Mouse (Mus musculus) lung, postnatal 36 days (tissue): ENCODE measurements around the gene Nudt3.
"Not testable (repeated sequence)": the region's sequence is repeated elsewhere in the genome, so short reads cannot be mapped to it uniquely, and the experiment has no call there.

Source experiments
- DNase-seq: peaks from one replicate; pipeline ENCODE4 v3.0.0; 2022; ENCODE audit warnings: mixed read lengths

Nudt3 gene

DNA sequence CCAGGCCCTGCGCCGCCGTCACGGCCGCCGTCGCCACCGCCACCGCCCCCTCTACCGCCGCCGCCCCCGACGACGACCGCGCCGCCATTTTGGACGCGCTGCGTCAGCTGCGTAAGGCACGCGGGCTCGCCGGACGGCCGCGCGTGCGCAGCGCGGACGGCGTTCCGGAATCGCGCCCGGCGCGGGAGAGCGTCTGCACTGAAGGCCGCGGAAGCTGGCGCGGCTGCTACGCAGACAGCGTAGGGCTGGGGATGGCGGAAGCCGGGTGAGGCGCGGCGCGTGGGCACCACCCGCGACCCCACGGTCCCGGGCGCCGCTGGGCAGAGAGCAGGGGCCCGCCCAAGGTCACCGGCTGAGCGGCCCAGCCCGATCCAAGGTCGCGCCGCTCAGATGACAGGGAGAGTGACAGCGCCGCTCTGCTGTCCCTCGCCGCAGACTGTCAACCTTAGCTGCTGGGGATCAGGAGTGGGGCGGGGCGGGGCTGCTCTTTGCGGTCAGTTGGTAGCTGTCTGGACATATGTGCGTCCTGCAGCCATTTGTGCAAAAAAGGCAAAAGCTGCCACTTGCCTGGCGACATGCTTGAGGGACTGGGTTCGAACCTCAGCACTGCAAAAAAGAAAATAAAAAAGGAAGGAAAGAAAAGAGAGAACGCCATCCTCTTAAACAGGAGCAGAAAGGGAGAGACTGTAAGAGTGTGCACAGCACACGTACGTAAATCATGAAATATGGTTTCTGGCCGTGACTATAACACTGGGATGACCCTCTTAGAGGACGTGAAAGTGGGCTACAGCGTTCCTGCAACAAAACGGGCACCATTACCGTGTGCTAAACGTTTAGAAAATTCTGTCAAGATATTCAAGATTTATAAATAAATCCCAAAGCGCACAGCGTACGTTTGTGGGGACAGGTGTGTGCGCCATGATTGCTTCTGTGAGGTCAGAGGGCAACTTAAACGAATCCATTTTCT is at the start of gene Nudt3:
TSS of gene Nudt3 (minus strand) at position 136 of the 967 bp plus-strand sequence.
- DNase-seq: peak; percentile 89

- DNase-seq: no peak
Measured at GRCm38 (mm10) chr17:27671720-27672119, 48.4 kb upstream of the Nudt3 start.

DNA sequence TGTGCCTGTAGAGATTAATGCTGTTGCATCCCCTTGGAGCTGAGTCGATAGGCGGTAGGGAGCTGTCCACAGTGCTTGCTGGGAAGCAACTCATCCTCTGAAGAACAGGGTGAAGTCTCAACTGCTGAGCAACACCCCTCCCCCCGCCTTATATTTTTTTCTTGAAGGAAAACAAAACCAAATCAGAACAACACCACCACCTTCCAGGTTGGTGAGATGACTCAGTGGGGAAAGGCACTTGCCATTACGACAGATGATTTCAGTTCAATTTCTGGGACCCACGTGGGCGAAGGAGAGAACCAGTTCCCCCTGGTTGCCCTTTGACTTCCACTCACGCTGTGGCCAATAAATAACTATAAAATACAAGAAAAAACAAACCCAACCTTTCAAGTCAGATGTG is 35.5 kb upstream of the Nudt3 start:
- no peak for DNase-seq

DNA sequence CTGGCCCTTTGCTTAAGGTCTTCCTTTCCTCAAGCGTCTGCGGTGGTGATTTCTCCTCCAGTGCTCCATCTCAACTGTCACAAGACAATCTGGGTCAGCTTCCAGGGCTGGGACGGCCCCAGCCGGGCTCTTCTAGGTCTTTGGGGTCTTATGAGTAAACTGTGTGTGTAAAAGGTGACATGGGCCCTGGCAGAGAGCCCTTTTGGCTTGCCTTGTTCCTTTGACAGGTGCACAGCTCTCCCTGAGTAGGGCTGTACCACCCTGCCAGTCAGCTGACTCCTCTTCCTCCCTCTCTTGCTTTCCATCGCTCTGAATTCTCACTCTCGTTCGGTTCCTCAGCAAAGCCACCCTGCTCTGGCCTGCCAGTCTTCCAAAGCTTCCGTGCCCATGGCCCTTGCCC is 33.8 kb upstream of the Nudt3 start:
- no peak for DNase-seq

GRCm38 (mm10) chr17:27656414-27656813 is 33.1 kb upstream of the Nudt3 start:
- DNase-seq: no peak

DNA sequence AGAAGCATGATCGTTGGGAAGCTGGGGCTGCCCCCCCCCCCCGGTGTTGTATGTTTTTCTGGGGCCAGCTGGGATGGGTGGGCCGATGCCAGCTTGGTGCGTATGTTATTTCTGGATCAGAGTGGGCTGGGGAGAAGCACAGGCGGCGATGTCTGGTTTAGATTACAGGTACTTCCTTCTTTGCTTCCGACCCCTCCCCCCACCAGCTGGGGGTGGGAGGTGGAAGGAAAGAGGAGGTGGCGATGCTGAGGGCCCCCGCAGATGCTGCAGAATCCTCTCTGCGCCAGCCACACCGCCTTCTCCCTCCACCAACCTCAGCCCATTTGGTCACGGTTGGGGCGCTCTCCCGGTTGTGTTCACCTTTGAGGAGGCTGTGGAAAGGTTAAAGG is 32.7 kb upstream of the Nudt3 start:
- DNase-seq: no peak

DNA sequence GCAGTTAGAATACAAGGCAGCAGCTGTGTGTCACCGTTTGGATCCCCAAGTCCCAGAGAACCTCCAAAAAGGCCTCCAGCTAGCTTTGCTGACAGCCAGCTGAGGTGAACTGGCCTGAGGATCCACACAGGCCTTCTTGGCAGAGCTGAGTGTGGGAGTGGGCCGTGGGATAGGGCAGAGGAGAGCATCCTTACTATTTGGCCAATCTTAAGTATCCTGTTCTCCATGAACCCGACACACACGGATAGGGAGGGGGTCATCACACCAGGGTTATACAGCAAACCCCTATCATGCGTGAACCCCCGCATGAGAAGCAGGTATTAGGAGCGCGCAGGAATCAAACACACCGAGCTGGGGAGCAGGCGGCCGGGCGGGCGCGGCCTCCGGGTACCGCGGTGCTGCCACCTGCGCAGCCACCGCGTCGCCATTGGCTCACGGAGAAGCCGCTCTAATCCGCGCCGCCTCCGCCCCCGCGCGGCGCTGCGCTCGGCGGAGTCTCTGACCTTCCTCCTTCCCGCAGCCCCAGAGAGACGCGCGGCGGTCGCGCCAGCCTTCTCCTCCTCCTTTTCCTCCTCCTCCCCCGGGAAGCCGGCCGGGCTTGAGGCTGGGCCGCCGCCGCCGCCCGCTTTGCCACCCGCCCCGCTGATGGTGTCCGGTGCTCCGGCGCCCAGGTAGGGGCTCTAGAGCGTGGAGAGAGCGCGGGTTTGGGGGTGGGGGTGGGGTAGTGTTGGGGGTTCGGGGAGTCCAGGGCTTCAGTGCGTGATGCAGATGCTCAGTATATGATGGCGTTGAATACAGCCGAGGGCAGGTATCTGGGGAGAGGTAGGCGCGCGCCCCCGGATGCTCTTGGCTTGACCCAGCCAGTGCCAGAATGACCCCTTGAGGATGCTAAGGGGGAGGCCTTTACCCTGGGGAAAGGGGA is 32.1 kb upstream of the Nudt3 start, which contains the start of gene Pacsin1:
TSS of gene Pacsin1 (plus strand) at position 421 of the 922 bp plus-strand sequence.
- DNase-seq: peak; percentile 23

DNA sequence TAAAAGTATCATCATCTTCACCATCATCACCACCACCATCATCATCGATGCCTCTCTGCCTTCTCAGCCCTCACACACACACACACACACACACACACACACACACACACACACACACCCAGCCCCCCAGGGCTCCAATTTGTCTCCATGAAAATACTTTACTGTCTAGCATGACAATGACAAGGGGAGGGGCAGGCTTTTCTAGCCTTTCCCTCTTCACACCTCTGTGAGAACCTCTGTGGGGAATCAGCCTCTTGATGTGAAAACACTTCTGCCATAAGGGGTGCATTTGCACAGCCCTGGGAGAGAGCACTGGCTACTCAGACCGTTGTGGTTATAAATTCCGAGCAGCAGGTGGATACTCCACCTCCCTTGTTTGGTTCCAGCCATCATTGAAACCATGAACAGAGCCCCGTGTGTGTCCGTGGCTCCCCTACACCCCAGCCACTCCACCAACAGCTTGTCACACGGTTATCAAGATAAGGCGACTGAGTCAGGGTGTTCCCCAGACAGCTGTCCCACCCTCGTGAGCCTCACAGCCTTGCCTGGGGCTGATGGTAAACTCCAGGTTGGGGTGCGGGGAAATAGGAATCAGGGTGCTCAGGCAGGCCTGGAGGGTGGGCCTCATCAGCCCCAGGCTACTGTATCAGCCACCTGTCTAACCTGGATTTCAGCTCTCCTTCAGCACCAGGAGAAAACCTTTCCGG is 30.1 kb upstream of the Nudt3 start:
- no peak for DNase-seq

DNA sequence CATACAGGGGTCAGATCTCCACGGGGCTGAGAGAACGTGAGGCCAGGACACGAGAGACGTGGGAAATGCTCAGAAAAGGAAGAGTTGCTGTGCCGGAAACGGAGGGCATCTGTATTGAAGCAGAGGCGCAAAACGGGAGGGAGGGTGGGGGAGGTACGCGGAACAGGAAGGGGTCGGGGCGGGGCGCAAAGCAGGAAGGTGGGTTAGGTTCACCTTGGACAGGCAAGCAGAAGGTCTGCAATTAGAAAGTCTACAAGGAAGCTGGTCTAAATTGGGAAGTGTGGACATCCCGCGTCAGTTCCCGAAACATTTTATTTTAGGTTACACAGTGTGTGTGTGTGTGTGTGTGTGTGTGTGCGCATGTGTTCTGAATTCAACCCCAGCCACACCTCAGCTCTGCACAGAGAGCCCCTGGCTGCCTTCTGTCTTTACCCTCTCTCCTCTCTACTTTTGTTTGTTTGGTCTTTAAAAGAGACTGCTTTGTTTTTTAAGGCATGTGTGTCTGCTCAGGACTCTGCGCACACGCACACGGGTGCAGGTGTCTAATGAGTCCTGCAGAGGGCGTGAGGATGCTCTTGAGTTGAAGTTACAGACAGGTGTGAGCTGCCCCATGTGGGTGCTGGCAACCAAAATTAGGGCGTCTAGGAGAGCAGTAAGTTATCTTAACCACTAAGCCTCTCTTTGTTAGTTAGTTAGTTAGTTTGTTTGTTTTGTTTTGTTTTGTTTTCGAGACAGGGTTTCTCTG is 28.9 kb upstream of the Nudt3 start:
- no peak for DNase-seq

DNA sequence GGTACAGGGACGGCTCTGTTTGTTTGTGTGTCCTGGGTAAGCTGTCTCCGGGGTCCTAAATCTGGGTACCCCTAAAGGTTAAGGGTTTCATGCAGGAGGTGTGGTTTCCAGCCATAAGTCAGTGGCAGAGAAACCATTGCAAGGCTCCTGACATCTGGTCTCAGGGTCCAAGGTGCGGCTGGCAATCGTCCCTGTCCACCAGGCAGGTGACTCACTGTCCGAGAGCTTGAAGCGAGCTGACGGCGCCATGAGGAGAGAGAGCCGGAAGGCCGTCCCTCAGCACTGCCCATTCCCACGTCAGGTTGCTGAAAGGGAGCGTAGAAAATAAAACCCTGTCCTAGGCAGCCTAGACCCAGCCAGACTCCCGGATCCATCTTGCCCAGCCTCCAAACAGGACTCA is 27.3 kb upstream of the Nudt3 start:
- no peak for DNase-seq

- peak; percentile 84 for DNase-seq
Measured at GRCm38 (mm10) chr17:27650160-27650559, 26.9 kb upstream of the Nudt3 start.

DNA sequence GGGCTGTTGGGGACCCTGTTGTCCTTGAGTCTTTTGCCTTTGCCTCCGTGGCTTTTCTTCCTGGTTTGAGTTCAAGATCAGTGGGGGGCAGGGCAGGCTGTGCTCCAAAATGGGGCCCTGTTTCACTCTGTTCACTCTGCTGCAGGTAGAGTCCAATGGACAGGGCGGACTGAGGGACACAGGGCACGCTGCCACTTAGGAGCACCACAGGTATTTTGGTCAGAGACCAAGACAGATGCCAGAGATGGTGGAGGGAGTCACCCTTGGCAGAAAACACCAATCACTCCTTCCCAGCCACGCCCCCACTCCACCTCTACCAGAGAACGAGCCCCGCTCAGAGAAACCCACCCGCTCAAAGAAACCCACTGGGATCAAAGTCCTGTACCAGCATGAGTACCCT is 22.5 kb upstream of the Nudt3 start:
- no peak for DNase-seq

DNA sequence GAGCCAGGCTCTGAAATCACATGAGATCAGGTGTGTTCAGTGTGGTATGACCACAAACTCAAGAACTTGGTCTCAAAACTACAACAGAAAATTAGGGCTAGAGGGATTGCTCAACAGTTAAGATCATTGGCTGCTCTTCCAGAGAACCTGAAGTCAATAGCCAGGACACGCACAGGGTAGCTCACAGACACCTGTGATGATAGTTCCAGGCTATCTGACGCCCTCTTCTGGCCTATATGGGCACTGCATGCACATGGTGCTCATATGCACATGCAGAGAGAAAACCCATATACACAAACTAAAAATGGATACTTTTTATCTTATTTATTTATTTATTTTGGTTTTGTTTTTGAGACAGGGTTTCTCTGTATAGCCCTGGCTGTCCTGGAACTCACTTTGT is 21.3 kb upstream of the Nudt3 start:
- DNase-seq: no peak

GRCm38 (mm10) chr17:27643756-27644155 is 20.5 kb upstream of the Nudt3 start:
- no peak for DNase-seq

- no peak for DNase-seq
Measured at GRCm38 (mm10) chr17:27643101-27643500, 19.8 kb upstream of the Nudt3 start.

- DNase-seq: no peak
Measured at GRCm38 (mm10) chr17:27642491-27643062, 19.3 kb upstream of the Nudt3 start.

- DNase-seq: not testable (repeated sequence)
Measured at GRCm38 (mm10) chr17:27639851-27640250, 16.6 kb upstream of the Nudt3 start.

DNA sequence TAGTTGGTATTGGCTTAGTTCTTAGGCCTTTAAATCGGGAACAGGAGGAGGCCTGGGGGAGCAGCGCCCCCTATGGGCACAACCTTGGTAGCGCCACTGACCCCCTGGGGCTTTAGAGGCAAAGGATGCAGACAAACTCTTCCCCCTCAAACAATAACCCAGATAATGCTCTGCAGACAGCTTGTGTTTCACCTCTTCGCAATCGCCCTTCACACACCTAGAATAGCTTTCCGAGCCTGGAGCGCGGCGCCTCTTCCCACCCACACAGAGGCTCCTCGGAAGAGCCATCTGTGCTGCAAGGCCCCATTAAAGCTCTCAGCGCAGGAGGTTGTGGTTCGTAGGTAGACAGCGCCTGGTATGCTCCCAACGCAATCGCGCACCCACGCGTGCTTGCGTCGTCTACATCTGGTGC is 15.6 kb upstream of the Nudt3 start:
- no peak for DNase-seq

DNA sequence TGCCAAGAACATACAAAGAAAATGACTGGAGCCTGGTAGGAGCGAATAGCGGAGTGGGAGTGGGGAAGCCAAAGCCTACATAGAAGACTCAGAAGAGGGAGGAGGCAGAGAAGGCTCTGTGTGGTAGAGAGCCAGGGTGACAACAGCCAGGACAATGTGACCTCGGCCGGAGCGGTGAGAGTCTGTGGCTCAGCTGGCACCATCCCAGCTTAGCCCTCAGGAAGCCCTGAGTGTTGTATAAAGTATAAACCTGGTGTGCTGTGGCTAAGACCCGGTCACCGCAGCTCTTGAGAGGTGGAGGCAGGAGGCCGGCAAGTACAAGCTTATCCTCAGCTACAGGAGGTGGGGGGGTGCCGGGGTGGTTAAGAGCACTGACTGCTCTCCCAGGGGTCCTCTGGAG is 14.0 kb upstream of the Nudt3 start:
- DNase-seq: no peak

- DNase-seq: no peak
Measured at GRCm38 (mm10) chr17:27636132-27637020, 13.1 kb upstream of the Nudt3 start, which contains the start of gene Rps10. Rps10 (minus strand) TSS chr17:27636669.

GRCm38 (mm10) chr17:27635575-27635903 is 12.2 kb upstream of the Nudt3 start:
- not testable (repeated sequence) for DNase-seq
